Mouse (Mus musculus): ENCODE data around the gene Tomm70a. TPM values are rescaled to one million over a fixed set of nuclear protein-coding genes. Genes with fewer than 3 reads are reported as not detected.

Tomm70a gene
- polyA plus RNA-seq, 1 experiment from 2014 or later = 26.5 TPM

GRCm38 (mm10) chr16:57186618-57187017 lies 65.1 kb downstream of the Tomm70a start:
- H3K27ac ChIP-seq (replicated peaks) = no peak overlapping the region
- 85% methylated on average over 4 of the region's 4 CpGs for WGBS
- H3K27me3 ChIP-seq (ENCODE audit: control insufficient read depth, insufficient read depth, low read length) = no peaks in the 10 kb centered on the region
- no peak overlapping the region for H3K9ac ChIP-seq (ENCODE audit: low read length)
- TF ChIP-seq CTCF (IDR thresholded peaks at IDR 0.05; ENCODE audit: low read depth) = no peak
- no peak for TF ChIP-seq EP300 (optimal IDR thresholded peaks at IDR 0.05)
- H3K36me3 ChIP-seq (ENCODE audit: control insufficient read depth, insufficient read depth, low read length) = peaks cover 12% of the 10 kb centered on the region; the same call in 1 of the 2 replicates
- H3K9me3 ChIP-seq (ENCODE audit: control insufficient read depth, low read length) = no peaks in the 10 kb centered on the region
- H3K4me3 ChIP-seq (ENCODE audit: low read depth, low read length) = no peak overlapping the region
- ATAC-seq (ENCODE audit: low FRiP score, low TSS enrichment) = no peak
- DNase-seq (ENCODE audit: low spot score) = no peak
- no peak overlapping the region for H3K4me2 ChIP-seq (replicated peaks; ENCODE audit: low read depth)
- no peaks in the 10 kb centered on the region for H3K4me1 ChIP-seq (replicated peaks; ENCODE audit: control insufficient read depth, insufficient read depth)

- DNase-seq (ENCODE audit: low spot score) (no peak), ATAC-seq (ENCODE audit: low FRiP score, low TSS enrichment) (no peak)
- 79% methylated on average over 2 of the region's 2 CpGs for WGBS
- Histone ChIP-seq H3K4me2 (replicated peaks; ENCODE audit: low read depth) (no peak overlapping the region), H3K9me3 (ENCODE audit: control insufficient read depth, low read length) (no peaks in the 10 kb centered on the region), H3K36me3 (ENCODE audit: control insufficient read depth, insufficient read depth, low read length) (peaks cover 11% of the 10 kb centered on the region), H3K4me3 (ENCODE audit: low read depth, low read length) (no peak overlapping the region), H3K27ac (replicated peaks) (no peak overlapping the region), H3K9ac (ENCODE audit: low read length) (no peak overlapping the region), H3K4me1 (replicated peaks; ENCODE audit: control insufficient read depth, insufficient read depth) (no peaks in the 10 kb centered on the region), H3K27me3 (ENCODE audit: control insufficient read depth, insufficient read depth, low read length) (no peaks in the 10 kb centered on the region)
- TF ChIP-seq EP300 (optimal IDR thresholded peaks at IDR 0.05) (no peak), CTCF (IDR thresholded peaks at IDR 0.05; ENCODE audit: low read depth) (no peak)
These were observed 68.0 kb downstream of the Tomm70a start for GRCm38 (mm10) chr16:57189493-57189892.

GRCm38 (mm10) chr16:57190390-57190789 lies 68.9 kb downstream of the Tomm70a start:
- DNase-seq (ENCODE audit: low spot score) (no peak), ATAC-seq (ENCODE audit: low FRiP score, low TSS enrichment) (no peak)
- H3K4me1 ChIP-seq (replicated peaks; ENCODE audit: control insufficient read depth, insufficient read depth) = no peaks in the 10 kb centered on the region
- H3K9me3 ChIP-seq (ENCODE audit: control insufficient read depth, low read length) = no peaks in the 10 kb centered on the region
- H3K4me2 ChIP-seq (replicated peaks; ENCODE audit: low read depth) = no peak overlapping the region
- no peak overlapping the region for H3K4me3 ChIP-seq (ENCODE audit: low read depth, low read length)
- no peak overlapping the region for H3K9ac ChIP-seq (ENCODE audit: low read length)
- 86% methylated on average over 8 of the region's 8 CpGs for WGBS
- TF ChIP-seq EP300 (optimal IDR thresholded peaks at IDR 0.05) (no peak), CTCF (IDR thresholded peaks at IDR 0.05; ENCODE audit: low read depth) (no peak)
- no peaks in the 10 kb centered on the region for H3K27me3 ChIP-seq (ENCODE audit: control insufficient read depth, insufficient read depth, low read length)
- H3K27ac ChIP-seq (replicated peaks) = no peak overlapping the region
- H3K36me3 ChIP-seq (ENCODE audit: control insufficient read depth, insufficient read depth, low read length) = peaks cover 11% of the 10 kb centered on the region

GRCm38 (mm10) chr16:57191214-57191613 lies 69.7 kb downstream of the Tomm70a start:
- WGBS = 91% methylated on average over 14 of the region's 14 CpGs
- Histone ChIP-seq H3K4me1 (replicated peaks; ENCODE audit: control insufficient read depth, insufficient read depth) (no peaks in the 10 kb centered on the region), H3K27me3 (ENCODE audit: control insufficient read depth, insufficient read depth, low read length) (no peaks in the 10 kb centered on the region), H3K9ac (ENCODE audit: low read length) (no peak overlapping the region), H3K9me3 (ENCODE audit: control insufficient read depth, low read length) (no peaks in the 10 kb centered on the region), H3K27ac (replicated peaks) (no peak overlapping the region), H3K36me3 (ENCODE audit: control insufficient read depth, insufficient read depth, low read length) (peaks cover 11% of the 10 kb centered on the region), H3K4me3 (ENCODE audit: low read depth, low read length) (no peak overlapping the region), H3K4me2 (replicated peaks; ENCODE audit: low read depth) (no peak overlapping the region)
- no peak for TF ChIP-seq EP300 (optimal IDR thresholded peaks at IDR 0.05)
- DNase-seq (ENCODE audit: low spot score) = no peak
- ATAC-seq (ENCODE audit: low FRiP score, low TSS enrichment) = no peak

- Histone ChIP-seq H3K27me3 (ENCODE audit: control insufficient read depth, insufficient read depth, low read length) (no peaks in the 10 kb centered on the region), H3K36me3 (ENCODE audit: control insufficient read depth, insufficient read depth, low read length) (peaks cover 9% of the 10 kb centered on the region), H3K9me3 (ENCODE audit: control insufficient read depth, low read length) (no peaks in the 10 kb centered on the region), H3K9ac (ENCODE audit: low read length) (no peak overlapping the region), H3K4me1 (replicated peaks; ENCODE audit: control insufficient read depth, insufficient read depth) (no peaks in the 10 kb centered on the region), H3K4me3 (ENCODE audit: low read depth, low read length) (no peak overlapping the region), H3K27ac (replicated peaks) (no peak overlapping the region), H3K4me2 (replicated peaks; ENCODE audit: low read depth) (no peak overlapping the region)
- TF ChIP-seq EP300 (optimal IDR thresholded peaks at IDR 0.05) (no peak), CTCF (IDR thresholded peaks at IDR 0.05; ENCODE audit: low read depth) (no peak)
- no peak for DNase-seq (ENCODE audit: low spot score)
- WGBS = 86% methylated on average over 5 of the region's 5 CpGs
- ATAC-seq (ENCODE audit: low FRiP score, low TSS enrichment) = no peak
These were observed 75.1 kb downstream of the Tomm70a start for GRCm38 (mm10) chr16:57196590-57196989.

GRCm38 (mm10) chr16:57197281-57197680 lies 75.8 kb downstream of the Tomm70a start:
- Histone ChIP-seq H3K4me1 (replicated peaks; ENCODE audit: control insufficient read depth, insufficient read depth) (no peaks in the 10 kb centered on the region), H3K9ac (ENCODE audit: low read length) (no peak overlapping the region), H3K9me3 (ENCODE audit: control insufficient read depth, low read length) (no peaks in the 10 kb centered on the region), H3K4me3 (ENCODE audit: low read depth, low read length) (no peak overlapping the region), H3K27ac (replicated peaks) (no peak overlapping the region), H3K27me3 (ENCODE audit: control insufficient read depth, insufficient read depth, low read length) (no peaks in the 10 kb centered on the region), H3K36me3 (ENCODE audit: control insufficient read depth, insufficient read depth, low read length) (peaks cover 3% of the 10 kb centered on the region), H3K4me2 (replicated peaks; ENCODE audit: low read depth) (no peak overlapping the region)
- DNase-seq (ENCODE audit: low spot score) (no peak), ATAC-seq (ENCODE audit: low FRiP score, low TSS enrichment) (no peak)
- no peak for TF ChIP-seq CTCF (IDR thresholded peaks at IDR 0.05; ENCODE audit: low read depth)
- no peak for TF ChIP-seq EP300 (optimal IDR thresholded peaks at IDR 0.05)
- 66% methylated on average over 3 of the region's 3 CpGs for WGBS

Other genes with a start within 250 kb of the Tomm70a start
- gene Tmem45a, start 235.5 kb upstream of the Tomm70a start, polyA plus RNA-seq (2015; fragmentation: Nextera tagmentation; extraction: Ambion mirVana) = 48.9 and 53.3 TPM in 2 replicates
- gene Lnp1, start 193.6 kb upstream of the Tomm70a start, polyA plus RNA-seq (2015; fragmentation: Nextera tagmentation; extraction: Ambion mirVana) = not detected in 2 replicates
- 30.4 and 31.5 TPM in 2 replicates for gene Tmem45a2, start 50.3 kb upstream of the Tomm70a start, polyA plus RNA-seq (2015; fragmentation: Nextera tagmentation; extraction: Ambion mirVana)
- gene Nit2, start 45.6 kb downstream of the Tomm70a start, polyA plus RNA-seq (2015; fragmentation: Nextera tagmentation; extraction: Ambion mirVana) = 40.2 and 41.3 TPM in 2 replicates
- gene Tbc1d23, start 109.8 kb downstream of the Tomm70a start, polyA plus RNA-seq (2015; fragmentation: Nextera tagmentation; extraction: Ambion mirVana) = 16.9 and 17.1 TPM in 2 replicates
- 0.08 TPM in 1 of 2 replicates, not detected in the other for gene Tmem30c, start 171.2 kb downstream of the Tomm70a start, polyA plus RNA-seq (2015; fragmentation: Nextera tagmentation; extraction: Ambion mirVana)
- gene Filip1l, start 231.4 kb downstream of the Tomm70a start, polyA plus RNA-seq (2015; fragmentation: Nextera tagmentation; extraction: Ambion mirVana) = 35.3 and 41.6 TPM in 2 replicates